Mouse (Mus musculus) liver, postnatal 0 days (tissue): ENCODE measurements around the gene Eif2b3.

Experiments used
- CTCF ChIP-seq: sonication (generic); IDR thresholded peaks from 2 replicates; pipeline ENCODE4 v1.5.1; 2016; ENCODE audit warnings: antibody characterized with exemption, low read depth
- EP300 ChIP-seq: IDR thresholded peaks from 2 replicates; pipeline ENCODE4 v1.6.1; 2016; ENCODE audit warnings: antibody characterized with exemption, low read depth, mild to moderate bottlenecking

DNA sequence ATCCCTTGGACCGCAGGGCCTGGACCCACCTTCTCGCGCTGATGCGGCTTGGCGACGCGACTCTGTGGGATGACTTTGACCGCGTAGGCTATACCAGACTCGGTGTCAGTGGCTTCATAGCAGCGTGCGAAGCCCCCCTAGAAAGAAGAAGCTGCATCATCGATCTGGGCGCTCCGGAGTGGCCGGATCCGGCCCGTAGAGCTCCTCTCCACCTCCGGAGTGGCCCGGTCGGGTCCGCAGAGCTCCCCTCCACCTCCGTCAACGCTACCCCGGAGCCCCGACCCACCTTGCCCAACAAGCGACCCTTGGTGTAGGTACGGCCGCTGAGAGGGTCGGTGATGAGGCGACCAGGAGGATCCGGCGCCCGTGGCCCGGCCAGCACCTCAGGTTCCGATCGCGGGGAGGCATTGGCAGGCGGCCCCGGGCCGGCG, 114.2 kb downstream of the Eif2b3 start:
- TF ChIP-seq CTCF (no peak), EP300 (no peak)
